Mouse (Mus musculus) limb, embryonic 14.5 days (tissue): ENCODE measurements around the gene Tango2. TPM values are rescaled to one million over a fixed set of nuclear protein-coding genes. Genes with fewer than 3 reads are reported as not detected.

Experiments used
- ATAC-seq: fragments of 200-750 bp; cut with Nextera tagmentation; 2 replicates; pipeline ENCODE4 v1.8.0; 2017; ENCODE audit warnings: low read depth, moderate number of reproducible peaks, moderate TSS enrichment; ENCODE audit not compliant: low FRiP score
- DNase-seq: peaks from one replicate; pipeline ENCODE4 v3.0.0-alpha.2; 2015; ENCODE audit warnings: low spot score
- H3K27ac ChIP-seq: fragments of 300-500 bp; sonication (generic); replicated peaks from 2 replicates; pipeline ENCODE4 v1.5.1; 2014; ENCODE audit warnings: low read depth, mild to moderate bottlenecking, low read length, moderate library complexity, mixed read lengths
- H3K27me3 ChIP-seq: fragments of 300-500 bp; sonication (generic); 2 replicates; pipeline ENCODE4 v1.6.1; 2014; ENCODE audit warnings: low read length, mixed read lengths; ENCODE audit not compliant: control insufficient read depth, insufficient read depth
- H3K36me3 ChIP-seq: fragments of 300-500 bp; sonication (generic); 2 replicates; pipeline ENCODE4 v1.6.1; 2014; ENCODE audit warnings: mild to moderate bottlenecking, low read length, moderate library complexity, mixed read lengths; ENCODE audit not compliant: control insufficient read depth, insufficient read depth
- H3K4me1 ChIP-seq: fragments of 300-500 bp; sonication (generic); 2 replicates; pipeline ENCODE4 v1.6.1; 2014; ENCODE audit warnings: antibody characterized with exemption, low read length, mixed read lengths; ENCODE audit not compliant: control insufficient read depth, insufficient read depth
- H3K4me2 ChIP-seq: fragments of 300-500 bp; sonication (generic); replicated peaks from 2 replicates; pipeline ENCODE4 v1.6.1; 2014; ENCODE audit warnings: low read depth, mild to moderate bottlenecking, low read length, moderate library complexity; ENCODE audit not compliant: severe bottlenecking
- H3K4me3 ChIP-seq: fragments of 300-500 bp; sonication (generic); replicated peaks from 2 replicates; pipeline ENCODE4 v1.5.1; 2014; ENCODE audit warnings: low read length
- H3K9ac ChIP-seq: fragments of 300-500 bp; sonication (generic); 2 replicates; pipeline ENCODE4 v1.6.1; 2014; ENCODE audit warnings: mild to moderate bottlenecking, low read depth, low read length, moderate library complexity; ENCODE audit not compliant: severe bottlenecking
- H3K9me3 ChIP-seq: fragments of 300-500 bp; sonication (generic); 2 replicates; pipeline ENCODE4 v1.6.1; 2016; ENCODE audit warnings: low read length; ENCODE audit not compliant: control insufficient read depth
- POLR2A ChIP-seq: fragments of 200-500 bp; IDR thresholded peaks from 2 replicates; pipeline ENCODE4 v1.8.0; 2012; ENCODE audit warnings: inconsistent platforms, mild to moderate bottlenecking, moderate library complexity, borderline replicate concordance; ENCODE audit not compliant: insufficient read depth, insufficient read length; ENCODE audit errors: extremely low read depth
- WGBS: fragments of 180-500 bp; shearing (Covaris S2); extraction: QIAGEN DNeasy Blood & Tissue Kit; methylation state at CpG from one replicate; pipeline ENCODE4 v1.1.7; 2014; 5-methylcytosine and 5-hydroxymethylcytosine counted together
- polyA plus RNA-seq, 2 experiments: library from polyadenylated mRNA; depleted of rRNA in 1 of 2; stranded (reverse) in 1 of 2; unstranded in 1 of 2; fragments of >200 nt; fragmentation: Nextera tagmentation in 1 of 2; extraction: Ambion mirVana in 1 of 2; gene quantifications; 2 replicates each; pipeline versions ENCODE4 v1.2.1 to v1.2.3; 2012 to 2014

Gene Tango2
- polyA plus RNA-seq, 2 experiments: 24.0 to 25.2 TPM

DNA sequence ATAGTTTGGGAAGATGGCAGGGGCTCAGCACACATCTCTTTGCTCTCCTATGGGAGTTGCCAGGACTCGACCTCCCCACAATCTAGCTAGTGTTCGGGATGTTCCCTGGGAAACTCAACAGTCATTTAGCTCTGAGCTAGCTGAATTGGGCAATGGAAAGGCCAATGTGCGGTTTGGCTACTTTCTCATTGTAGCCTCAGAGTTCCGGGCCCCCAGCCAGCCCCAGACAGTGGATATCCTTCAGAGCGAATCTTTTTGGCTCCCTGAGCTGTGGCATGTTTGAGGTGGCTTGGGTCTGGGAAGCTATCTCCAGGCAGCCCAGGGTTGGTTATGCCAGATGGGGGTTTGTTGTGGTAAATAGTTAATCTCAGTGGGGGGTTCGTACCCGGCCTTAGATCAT is 38.5 kb upstream of the Tango2 start:
- Histone ChIP-seq H3K36me3 (no peaks in the 10 kb centered on the region), H3K4me2 (no peak overlapping the region), H3K27ac (no peak overlapping the region), H3K27me3 (no peaks in the 10 kb centered on the region), H3K9me3 (no peaks in the 10 kb centered on the region), H3K4me3 (no peak overlapping the region), H3K9ac (no peak overlapping the region), H3K4me1 (no peaks in the 10 kb centered on the region; the same call in 1 of the 2 replicates)
- 83% methylated on average over 7 of the region's 7 CpGs for WGBS
- ATAC-seq (no peak), DNase-seq (no peak)
- no peak for TF ChIP-seq POLR2A

DNA sequence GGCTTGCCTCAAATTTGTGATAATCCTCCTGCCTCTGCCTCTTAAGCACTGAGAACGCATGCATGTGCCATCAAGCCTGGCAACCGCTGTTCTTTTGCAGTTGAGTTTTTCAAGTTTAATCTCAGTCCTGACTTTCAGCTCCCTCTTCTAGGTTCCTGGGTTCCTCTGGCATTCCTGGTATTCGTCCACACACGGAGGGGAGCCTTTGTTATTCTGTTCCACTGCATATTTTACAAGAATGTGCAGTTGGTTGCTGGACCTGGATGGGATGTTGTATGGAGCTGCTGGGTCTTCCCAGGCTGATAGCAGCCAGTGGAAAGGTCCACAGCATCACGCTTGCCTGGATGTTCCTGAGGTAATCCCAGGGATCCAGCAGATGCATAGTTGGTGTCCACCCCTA is 37.5 kb upstream of the Tango2 start:
- no peaks in the 10 kb centered on the region; the same call in 1 of the 2 replicates for H3K4me1 ChIP-seq
- ATAC-seq: no peak
- WGBS: 72% methylated on average over 5 of the region's 5 CpGs

GRCm38 (mm10) chr16:18384659-18385058 is 36.8 kb upstream of the Tango2 start:
- Histone ChIP-seq H3K27ac (no peak overlapping the region), H3K4me3 (no peak overlapping the region), H3K9me3 (no peaks in the 10 kb centered on the region), H3K36me3 (no peaks in the 10 kb centered on the region), H3K27me3 (no peaks in the 10 kb centered on the region), H3K4me1 (peaks cover 2% of the 10 kb centered on the region; the same call in 1 of the 2 replicates), H3K4me2 (no peak overlapping the region), H3K9ac (no peak overlapping the region)
- no peak for ATAC-seq
- no peak for DNase-seq
- TF ChIP-seq POLR2A: no peak
- 77% methylated on average over 8 of the region's 8 CpGs for WGBS

More for the DNA sequence above, 37.5 kb upstream of the Tango2 start:
- no peak overlapping the region for H3K9ac ChIP-seq
- no peak for DNase-seq
- no peaks in the 10 kb centered on the region for H3K36me3 ChIP-seq
- H3K4me2 ChIP-seq: no peak overlapping the region
- no peak overlapping the region for H3K4me3 ChIP-seq
- no peaks in the 10 kb centered on the region for H3K27me3 ChIP-seq
- H3K27ac ChIP-seq: no peak overlapping the region
- no peaks in the 10 kb centered on the region for H3K9me3 ChIP-seq
- no peak for TF ChIP-seq POLR2A

- no peak for ATAC-seq
- WGBS: 74% methylated on average over 7 of the region's 7 CpGs
- no peak overlapping the region for H3K9ac ChIP-seq
- no peak for TF ChIP-seq POLR2A
- H3K4me3 ChIP-seq: no peak overlapping the region
- no peaks in the 10 kb centered on the region for H3K36me3 ChIP-seq
- H3K27ac ChIP-seq: no peak overlapping the region
- no peaks in the 10 kb centered on the region for H3K9me3 ChIP-seq
- no peak for DNase-seq
- peaks cover 2% of the 10 kb centered on the region; the same call in 1 of the 2 replicates for H3K4me1 ChIP-seq
- H3K4me2 ChIP-seq: no peak overlapping the region
- no peaks in the 10 kb centered on the region for H3K27me3 ChIP-seq
Observed at GRCm38 (mm10) chr16:18384211-18384610, 36.3 kb upstream of the Tango2 start.

DNA sequence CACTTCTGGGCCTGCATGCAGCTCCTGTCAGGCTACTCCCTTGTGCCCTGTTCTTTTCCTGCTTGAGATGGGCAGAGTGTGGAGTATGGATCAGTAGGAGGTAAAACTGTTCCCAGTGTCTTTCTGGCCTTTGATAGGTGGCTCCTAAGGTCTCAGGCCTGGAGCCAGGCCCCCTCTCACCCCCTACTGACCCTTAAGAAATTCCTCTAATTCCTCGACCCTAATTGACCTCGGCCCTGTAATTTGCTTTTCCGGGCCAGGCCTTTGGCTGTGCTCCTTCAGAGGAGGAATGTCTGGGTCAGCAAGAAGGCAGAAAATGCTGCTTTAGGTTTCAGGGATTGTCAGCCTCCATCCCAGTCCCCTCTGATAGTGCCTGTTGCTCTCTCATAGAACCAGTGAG is 35.9 kb upstream of the Tango2 start:
- 12% methylated on average over 3 of the region's 3 CpGs for WGBS
- Histone ChIP-seq H3K27ac (no peak overlapping the region), H3K9ac (no peak overlapping the region), H3K4me3 (no peak overlapping the region), H3K36me3 (no peaks in the 10 kb centered on the region), H3K4me2 (no peak overlapping the region), H3K9me3 (no peaks in the 10 kb centered on the region), H3K27me3 (no peaks in the 10 kb centered on the region), H3K4me1 (peaks cover 2% of the 10 kb centered on the region; the same call in 1 of the 2 replicates)
- ATAC-seq (no peak), DNase-seq (no peak)
- no peak for TF ChIP-seq POLR2A
